Mouse (Mus musculus) small intestine, adult 2 months (tissue): Measurements from ENCODE around the gene Otulin. TPM values are rescaled to one million over a fixed set of nuclear protein-coding genes. Genes with fewer than 3 reads are reported as not detected.

ENCODE experiments used
- H3K27ac ChIP-seq: fragments of 200-500 bp; 2 replicates; pipeline ENCODE4 v1.5.1; 2012; ENCODE audit warnings: low read depth, low read length, control low read depth, inconsistent platforms; ENCODE audit not compliant: insufficient read depth
- H3K27me3 ChIP-seq: fragments of 200-500 bp; 2 replicates; pipeline ENCODE4 v1.6.1; 2012; ENCODE audit warnings: mild to moderate bottlenecking, moderate library complexity, low read length, inconsistent platforms; ENCODE audit not compliant: control insufficient read depth, insufficient read depth
- H3K36me3 ChIP-seq: fragments of 200-500 bp; 2 replicates; pipeline ENCODE4 v1.6.1; 2012; ENCODE audit warnings: mild to moderate bottlenecking, low read length, control low read depth, inconsistent platforms; ENCODE audit not compliant: control insufficient read depth, insufficient read depth
- H3K4me1 ChIP-seq: fragments of 200-500 bp; 2 replicates; pipeline ENCODE4 v1.6.1; 2012; ENCODE audit warnings: low read length, inconsistent platforms, mixed read lengths; ENCODE audit not compliant: control insufficient read depth, insufficient read depth, insufficient read length
- H3K4me3 ChIP-seq: fragments of 200-500 bp; 2 replicates; pipeline ENCODE4 v1.5.1; 2012; ENCODE audit warnings: low read depth, mild to moderate bottlenecking, control low read depth, inconsistent platforms, low read length, moderate library complexity
- CTCF ChIP-seq: fragments of 200-500 bp; IDR thresholded peaks from 2 replicates; pipeline ENCODE4 v1.5.1; 2012; ENCODE audit warnings: low read depth, mild to moderate bottlenecking, control low read depth, inconsistent platforms, low read length, moderate library complexity, mixed read lengths; ENCODE audit not compliant: insufficient replicate concordance, insufficient read length; ENCODE audit errors: extremely low read depth
- POLR2A ChIP-seq: fragments of 200-500 bp; IDR thresholded peaks from 2 replicates; pipeline ENCODE4 v1.6.1; 2012; ENCODE audit warnings: low read depth, mild to moderate bottlenecking, control low read depth, inconsistent platforms, low read length, moderate library complexity
- WGBS: fragments of 180-500 bp; shearing (Covaris S2); methylation state at CpG from one replicate; pipeline ENCODE4 v1.1.7; 2018; 5-methylcytosine and 5-hydroxymethylcytosine counted together
- polyA plus RNA-seq: library from polyadenylated mRNA; depleted of rRNA; stranded (reverse); fragments of >200 nt; gene quantifications from 2 replicates; pipeline ENCODE4 v1.2.3, GENCODE M21; 2012

Gene Otulin
- polyA plus RNA-seq, 1 experiment = 31.8 TPM

DNA sequence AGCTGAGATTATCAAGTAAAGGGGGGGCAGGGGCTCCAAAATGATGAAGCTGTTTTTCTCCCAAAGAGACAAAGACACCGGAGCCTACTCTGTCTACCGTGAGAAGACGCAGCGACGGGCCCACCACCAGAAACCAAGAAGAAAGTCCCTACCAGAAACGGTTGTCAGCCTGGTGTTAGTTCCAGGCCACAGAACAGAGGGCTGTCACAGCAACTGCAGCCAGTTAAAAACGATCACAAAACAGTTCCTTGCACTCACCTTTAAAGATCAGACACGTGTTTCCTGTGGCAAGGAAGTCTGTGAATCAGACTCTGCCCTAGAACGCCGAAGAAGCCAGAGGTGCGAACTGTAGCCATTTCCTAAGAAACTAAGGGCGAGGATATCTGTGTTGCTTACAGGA, 10.7 kb upstream of the Otulin start:
- Histone ChIP-seq H3K36me3 (no peaks in the 10 kb centered on the region), H3K27me3 (no peaks in the 10 kb centered on the region), H3K27ac (0 out of 2 replicates have a peak overlapping the region, but pooled peaks have one; percentile 62), H3K4me1 (no peaks in the 10 kb centered on the region), H3K4me3 (no peak overlapping the region)
- 45% methylated on average over 12 of the region's 12 CpGs for WGBS
- TF ChIP-seq CTCF (no peak), POLR2A (no peak)

DNA sequence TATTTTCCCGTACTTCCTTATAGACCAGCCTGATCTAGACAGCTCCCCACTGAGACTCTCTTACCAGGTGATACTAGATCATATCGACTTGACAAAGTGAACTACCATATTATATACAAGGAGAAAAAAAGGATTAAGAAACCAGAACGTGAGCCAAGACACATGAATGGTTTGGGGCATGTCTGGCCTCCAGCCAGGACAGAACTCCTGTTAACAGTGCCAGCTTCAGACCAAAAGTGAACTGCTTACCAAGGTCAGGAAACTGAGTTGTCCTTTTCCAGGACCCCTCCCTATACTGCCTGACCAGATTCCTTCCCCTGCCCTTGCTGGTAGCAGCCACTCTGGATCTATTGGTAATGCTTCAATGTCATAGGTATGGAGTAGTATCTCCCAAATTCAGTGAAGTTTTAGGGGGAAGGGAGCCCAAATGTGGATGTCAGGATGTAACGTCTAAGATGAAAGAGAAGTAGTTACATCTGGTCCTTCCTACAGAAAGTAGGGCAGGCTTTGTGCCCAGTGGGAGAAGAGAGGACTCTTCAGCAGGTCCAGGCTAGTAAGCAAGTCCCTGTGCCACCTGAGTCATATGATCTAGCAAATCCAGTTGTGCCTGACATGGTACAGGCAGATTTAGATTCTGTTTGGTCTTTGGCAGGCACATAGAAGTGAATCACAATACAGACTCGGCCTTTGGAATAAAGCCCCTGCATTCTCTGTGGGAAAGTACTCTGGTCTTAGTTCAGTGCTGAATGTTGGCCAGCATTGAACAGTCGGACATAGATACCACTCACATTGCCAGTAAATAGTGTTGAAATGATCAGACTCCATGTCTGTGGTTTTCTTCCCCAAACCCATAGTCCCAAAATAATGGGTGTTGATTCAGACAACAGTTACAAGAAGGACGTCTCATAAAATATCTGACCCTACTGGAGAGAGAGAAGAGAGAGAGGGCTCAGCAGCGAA, 3.7 kb upstream of the Otulin start:
- H3K27ac ChIP-seq = no peak overlapping the region

DNA sequence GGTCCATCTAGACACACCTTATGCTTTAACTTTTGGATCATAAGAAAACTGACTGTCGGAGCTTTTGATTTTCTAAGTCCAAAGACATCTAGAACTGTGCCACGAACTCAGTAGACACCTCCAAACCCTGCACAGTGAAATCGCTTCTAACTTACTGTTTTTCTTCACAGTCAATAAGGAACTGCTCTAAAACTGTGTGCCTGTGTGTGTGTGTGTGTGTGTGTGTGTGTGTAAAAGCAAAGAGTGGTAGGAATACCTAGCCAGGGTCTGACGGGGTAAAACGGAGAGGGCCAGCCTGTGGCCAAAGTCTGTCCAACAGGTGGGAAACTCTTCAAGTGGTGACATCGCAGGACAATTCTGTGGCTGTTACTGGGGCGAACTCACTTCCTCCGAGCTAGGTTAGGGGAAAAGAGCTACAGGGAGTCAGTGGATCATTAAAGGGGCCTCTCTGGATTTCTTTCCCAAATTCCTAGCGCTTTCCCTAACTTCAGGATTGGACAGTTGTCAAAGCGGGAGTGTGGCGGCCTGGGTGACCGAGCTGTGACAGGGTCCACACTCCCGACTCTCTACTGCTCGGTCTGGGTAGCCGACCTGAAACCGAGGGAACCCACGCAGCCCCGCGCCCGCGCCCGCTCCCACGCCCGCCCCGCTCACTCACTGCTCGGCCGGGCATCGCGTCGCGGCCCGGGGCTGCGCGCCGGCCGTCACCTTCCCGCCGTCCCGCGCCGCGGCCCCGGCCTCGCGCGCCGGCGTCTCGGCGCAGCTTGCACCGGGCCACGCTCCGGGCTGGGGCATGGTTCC, 493 bp downstream of the Otulin start:
- Histone ChIP-seq H3K27ac (peak overlapping the region; percentile 24), H3K4me3 (peak overlapping the region; percentile 87)
- WGBS = under 1% methylated on average over 53 of the region's 53 CpGs

More for the DNA sequence above, 3.7 kb upstream of the Otulin start:
- WGBS = 68% methylated on average over 8 of the region's 8 CpGs
- Histone ChIP-seq H3K4me3 (no peak overlapping the region), H3K27me3 (no peaks in the 10 kb centered on the region), H3K36me3 (no peaks in the 10 kb centered on the region), H3K4me1 (peaks cover 4% of the 10 kb centered on the region; the same call in 1 of the 2 replicates)
- TF ChIP-seq CTCF = no peak
- no peak for TF ChIP-seq POLR2A

DNA sequence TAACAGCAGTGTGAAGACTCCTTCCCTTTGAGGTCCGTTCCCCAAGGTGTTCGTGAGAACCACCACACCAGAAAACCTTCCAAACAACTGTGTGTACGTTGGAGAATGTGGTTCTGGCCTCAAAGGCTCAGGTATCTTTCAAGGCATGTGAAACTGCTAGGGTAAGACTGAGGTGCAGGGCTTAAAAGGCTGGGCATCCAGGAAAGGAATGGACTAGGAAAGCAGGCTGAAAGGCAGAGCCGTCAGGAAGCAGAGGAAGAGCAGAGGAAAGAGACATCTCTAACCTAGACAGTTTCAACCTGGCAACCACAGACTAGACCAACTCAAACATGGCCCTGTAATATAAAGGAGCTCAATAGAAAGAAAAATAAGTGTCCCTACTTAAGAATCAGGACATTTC, 1.4 kb downstream of the Otulin start:
- Histone ChIP-seq H3K4me3 (no peak overlapping the region), H3K36me3 (peaks cover 7% of the 10 kb centered on the region), H3K4me1 (peaks cover 18% of the 10 kb centered on the region; the same call in 1 of the 2 replicates), H3K27ac (no peak overlapping the region), H3K27me3 (no peaks in the 10 kb centered on the region)
- 53% methylated on average over 4 of the region's 4 CpGs for WGBS
- no peak for TF ChIP-seq CTCF
- no peak for TF ChIP-seq POLR2A

More for the DNA sequence above, 493 bp downstream of the Otulin start:
- no peak for TF ChIP-seq CTCF
- no peak for TF ChIP-seq POLR2A
- H3K36me3 ChIP-seq = peaks cover 7% of the 10 kb centered on the region
- no peaks in the 10 kb centered on the region for H3K27me3 ChIP-seq
- peaks cover 18% of the 10 kb centered on the region; the same call in 1 of the 2 replicates for H3K4me1 ChIP-seq

DNA sequence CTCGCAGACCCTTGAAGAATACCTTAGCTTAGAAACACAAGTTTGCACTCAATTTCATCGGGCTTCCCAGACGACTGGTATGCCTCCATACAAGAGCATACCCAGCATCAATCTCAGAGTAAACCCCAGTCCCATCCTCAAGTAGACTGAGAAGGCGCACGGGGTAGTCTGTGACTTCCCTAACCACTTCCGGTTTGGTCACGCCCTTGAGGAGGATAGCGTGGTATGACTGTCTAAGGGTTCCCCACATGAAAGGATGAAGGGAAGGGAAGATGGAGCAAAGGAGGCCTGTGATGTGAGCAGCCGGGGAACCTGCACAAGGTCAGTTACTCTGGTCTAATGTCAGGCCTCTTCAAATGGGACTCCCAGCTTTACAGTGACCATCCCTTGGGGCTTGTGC, 2.7 kb downstream of the Otulin start:
- H3K4me3 ChIP-seq = no peak overlapping the region
- peaks cover 18% of the 10 kb centered on the region; the same call in 1 of the 2 replicates for H3K4me1 ChIP-seq
- WGBS = 77% methylated on average over 9 of the region's 9 CpGs
- no peaks in the 10 kb centered on the region for H3K27me3 ChIP-seq
- TF ChIP-seq POLR2A (no peak), CTCF (no peak)
- H3K36me3 ChIP-seq = peaks cover 10% of the 10 kb centered on the region
- no peak overlapping the region for H3K27ac ChIP-seq

DNA sequence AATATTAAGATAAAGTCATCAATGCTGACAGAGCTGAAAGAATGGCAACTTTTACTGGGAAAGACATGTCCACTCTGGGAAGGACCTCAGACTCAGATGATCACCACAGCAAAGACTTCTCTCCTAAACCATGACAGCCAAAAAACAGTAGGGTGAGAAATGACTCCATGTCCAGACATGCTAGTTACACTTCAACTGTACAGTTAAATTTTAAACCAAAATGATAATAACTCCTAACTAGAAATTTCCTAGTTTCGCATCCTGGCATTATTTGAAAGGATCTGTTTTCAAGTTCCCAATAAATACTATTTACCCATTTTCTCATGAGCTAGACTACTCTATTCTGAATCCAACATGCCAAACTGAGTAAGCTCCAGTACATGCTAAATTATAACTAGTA, 4.2 kb downstream of the Otulin start:
- TF ChIP-seq CTCF (no peak), POLR2A (no peak)
- Histone ChIP-seq H3K4me3 (no peak overlapping the region), H3K27ac (0 out of 2 replicates have a peak overlapping the region, but pooled peaks have one; percentile 21), H3K36me3 (peaks cover 13% of the 10 kb centered on the region), H3K4me1 (peaks cover 18% of the 10 kb centered on the region; the same call in 1 of the 2 replicates), H3K27me3 (no peaks in the 10 kb centered on the region)
- 40% methylated on average over 1 of the region's 1 CpGs for WGBS
